Mouse (Mus musculus): ENCODE data around the gene Tubg1. TPM values are rescaled to one million over a fixed set of nuclear protein-coding genes. Genes with fewer than 3 reads are reported as not detected.

Gene Tubg1
- polyA plus RNA-seq, 1 experiment from 2014 or later, result 79.6 TPM

DNA sequence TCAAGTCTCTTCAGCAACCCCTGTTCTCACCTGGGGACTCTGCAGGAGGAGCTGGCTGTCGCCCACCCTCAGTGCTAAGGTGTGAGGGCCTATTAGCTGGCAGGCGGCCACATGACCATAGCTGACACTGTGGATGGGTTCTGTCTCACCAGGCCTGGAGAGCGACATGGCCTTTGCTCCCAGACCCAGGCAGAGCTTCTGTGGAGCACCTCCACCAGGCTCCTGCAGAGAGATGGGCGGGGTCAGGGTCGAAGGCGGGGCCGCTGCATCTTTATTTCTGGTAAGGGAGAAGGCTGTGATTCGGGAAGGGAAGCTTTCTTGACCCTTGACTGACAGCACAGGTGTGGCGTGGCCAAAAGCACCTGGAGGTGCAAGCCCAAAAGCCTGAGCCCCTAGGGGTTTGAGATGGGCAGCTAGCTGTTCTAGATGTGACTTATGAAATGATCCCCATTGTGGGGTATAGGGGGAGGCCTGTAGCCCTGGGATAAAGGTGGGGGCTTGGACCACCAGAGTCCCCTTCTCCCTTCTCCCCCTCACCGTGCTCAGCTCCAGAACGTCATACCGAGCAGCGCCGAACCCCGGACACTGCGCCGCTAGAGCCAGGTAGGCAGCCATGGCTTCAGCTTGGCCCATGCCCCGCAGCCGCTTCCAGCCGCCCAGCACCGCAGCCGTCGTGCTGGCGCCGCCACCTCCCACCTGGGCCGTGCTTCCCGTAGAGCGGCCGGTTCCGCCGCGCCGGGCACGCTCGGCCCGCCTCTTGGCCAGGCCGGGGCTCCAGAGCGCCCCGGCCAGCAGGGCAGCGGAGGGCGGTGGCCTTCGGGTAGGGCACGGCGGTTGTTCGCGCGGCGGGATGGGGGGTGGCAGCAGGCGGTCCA lies 44.0 kb downstream of the Tubg1 start:
- no peak for ATAC-seq (ENCODE audit: low FRiP score)
- no peak overlapping the region for H3K27ac ChIP-seq
- H3K4me3 ChIP-seq, result peak overlapping the region; percentile 21
- H3K9me3 ChIP-seq, result no peaks in the 10 kb centered on the region
- peak overlapping the region; percentile 45 for H3K4me2 ChIP-seq
- peaks cover 18% of the 10 kb centered on the region for H3K4me1 ChIP-seq (replicated peaks)
- H3K9ac ChIP-seq, result peak overlapping the region; percentile 46
- peaks cover 69% of the 10 kb centered on the region for H3K36me3 ChIP-seq
- 14% methylated on average over 43 of the region's 49 CpGs for whole genome bisulfite sequencing
- H3K27me3 ChIP-seq, result peaks cover 91% of the 10 kb centered on the region

DNA sequence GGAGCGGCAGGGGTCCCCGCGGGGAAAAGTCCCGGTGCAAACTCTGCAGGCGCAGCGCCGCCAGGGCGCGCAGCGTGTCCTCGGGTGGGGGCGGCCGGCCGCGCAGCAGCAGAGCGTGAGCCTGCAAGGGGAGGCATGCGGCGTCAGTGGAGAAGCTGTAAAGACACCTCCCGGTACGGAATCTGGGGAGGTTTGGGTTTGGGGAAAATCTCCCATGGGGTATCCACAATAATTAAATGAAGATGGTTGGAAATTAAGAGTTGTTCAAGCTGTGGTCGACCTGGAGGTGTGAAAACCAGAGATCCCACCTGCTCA lies 44.6 kb downstream of the Tubg1 start:
- Histone ChIP-seq H3K9me3 (no peaks in the 10 kb centered on the region), H3K4me3 (peak overlapping the region; percentile 21), H3K36me3 (peaks cover 66% of the 10 kb centered on the region), H3K27ac (no peak overlapping the region), H3K4me2 (peak overlapping the region; percentile 45), H3K4me1 (replicated peaks) (peaks cover 24% of the 10 kb centered on the region), H3K27me3 (peaks cover 91% of the 10 kb centered on the region), H3K9ac (peak overlapping the region; percentile 46)
- no peak for ATAC-seq (ENCODE audit: low FRiP score)
- 7% methylated on average over 21 of the region's 21 CpGs for WGBS

DNA sequence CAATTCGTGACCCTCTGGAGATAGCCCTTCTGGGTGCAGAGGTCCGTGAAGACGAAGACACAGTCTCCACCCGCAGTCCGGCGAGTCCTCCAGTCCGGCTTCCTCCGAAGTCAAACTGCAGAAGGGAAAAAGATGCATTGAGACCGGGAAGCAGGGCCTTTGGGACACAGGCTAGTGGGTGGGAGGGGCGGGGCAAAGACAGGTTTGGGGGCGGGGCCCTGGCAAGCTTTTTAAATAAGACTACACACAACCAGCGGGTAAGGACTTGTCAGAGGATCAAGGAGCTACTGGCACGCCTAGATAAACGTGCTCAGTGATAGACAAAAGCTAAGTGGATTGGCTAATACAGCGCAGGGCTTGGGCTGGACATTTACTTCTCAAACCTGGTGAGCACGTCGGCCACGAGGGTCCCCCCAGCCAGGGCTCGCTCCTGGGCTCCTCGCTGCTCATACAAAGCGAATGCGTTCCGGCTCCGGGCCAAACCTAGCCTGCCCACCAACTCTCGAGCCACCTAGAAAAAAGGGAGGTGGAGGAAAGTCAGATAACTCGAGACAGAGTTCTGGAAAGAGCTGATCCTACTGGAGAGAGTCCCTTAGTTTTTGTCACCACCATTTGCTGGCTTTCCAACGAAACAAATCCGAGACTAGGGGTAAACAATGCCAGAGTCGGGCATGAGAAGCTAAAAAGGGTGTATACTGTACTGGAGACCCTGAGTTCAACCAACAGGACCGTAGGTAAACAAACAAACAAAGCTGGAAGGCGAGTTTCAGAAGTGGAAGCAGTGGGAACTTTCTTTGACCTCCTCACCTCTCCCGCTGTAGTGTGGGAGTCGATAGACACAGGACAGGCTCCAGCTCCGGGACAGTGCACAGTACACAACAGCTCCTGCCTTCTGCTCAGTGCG lies 45.2 kb downstream of the Tubg1 start:
- no peak for ATAC-seq (ENCODE audit: low FRiP score)
- Histone ChIP-seq H3K9me3 (no peaks in the 10 kb centered on the region), H3K4me2 (no peak overlapping the region; the same call in 1 of the 2 replicates), H3K9ac (no peak overlapping the region), H3K27ac (no peak overlapping the region), H3K36me3 (peaks cover 66% of the 10 kb centered on the region), H3K27me3 (peaks cover 91% of the 10 kb centered on the region), H3K4me3 (peak overlapping the region; percentile 21; the same call in 1 of the 2 replicates), H3K4me1 (replicated peaks) (peaks cover 30% of the 10 kb centered on the region)
- WGBS, result 18% methylated on average over 35 of the region's 35 CpGs

DNA sequence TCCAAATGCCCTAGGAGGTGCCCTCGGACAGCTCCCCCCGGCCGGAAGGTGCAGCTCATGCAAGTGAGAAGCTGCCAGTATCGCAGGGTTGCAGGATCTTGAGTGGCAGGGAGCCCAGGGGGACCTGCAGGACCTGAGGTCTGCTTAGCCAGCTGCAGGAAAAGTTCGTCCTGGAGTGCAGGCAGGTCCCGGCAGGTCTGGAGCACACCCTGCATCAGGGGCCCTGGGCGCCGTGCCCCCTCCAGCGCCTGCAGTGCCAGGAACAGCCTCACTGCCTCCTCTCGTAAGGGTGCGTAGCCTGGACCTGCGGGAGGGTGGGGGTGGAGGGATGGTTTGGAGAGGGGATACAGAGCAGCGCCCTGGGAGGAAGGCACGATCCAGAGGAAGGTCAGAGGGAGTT lies 46.6 kb downstream of the Tubg1 start:
- Histone ChIP-seq H3K4me2 (no peak overlapping the region), H3K4me1 (replicated peaks) (peaks cover 40% of the 10 kb centered on the region), H3K27ac (no peak overlapping the region), H3K9ac (no peak overlapping the region), H3K36me3 (peaks cover 60% of the 10 kb centered on the region), H3K4me3 (no peak overlapping the region), H3K27me3 (peaks cover 91% of the 10 kb centered on the region), H3K9me3 (no peaks in the 10 kb centered on the region)
- no peak for ATAC-seq (ENCODE audit: low FRiP score)
- 40% methylated on average over 14 of the region's 14 CpGs for WGBS

DNA sequence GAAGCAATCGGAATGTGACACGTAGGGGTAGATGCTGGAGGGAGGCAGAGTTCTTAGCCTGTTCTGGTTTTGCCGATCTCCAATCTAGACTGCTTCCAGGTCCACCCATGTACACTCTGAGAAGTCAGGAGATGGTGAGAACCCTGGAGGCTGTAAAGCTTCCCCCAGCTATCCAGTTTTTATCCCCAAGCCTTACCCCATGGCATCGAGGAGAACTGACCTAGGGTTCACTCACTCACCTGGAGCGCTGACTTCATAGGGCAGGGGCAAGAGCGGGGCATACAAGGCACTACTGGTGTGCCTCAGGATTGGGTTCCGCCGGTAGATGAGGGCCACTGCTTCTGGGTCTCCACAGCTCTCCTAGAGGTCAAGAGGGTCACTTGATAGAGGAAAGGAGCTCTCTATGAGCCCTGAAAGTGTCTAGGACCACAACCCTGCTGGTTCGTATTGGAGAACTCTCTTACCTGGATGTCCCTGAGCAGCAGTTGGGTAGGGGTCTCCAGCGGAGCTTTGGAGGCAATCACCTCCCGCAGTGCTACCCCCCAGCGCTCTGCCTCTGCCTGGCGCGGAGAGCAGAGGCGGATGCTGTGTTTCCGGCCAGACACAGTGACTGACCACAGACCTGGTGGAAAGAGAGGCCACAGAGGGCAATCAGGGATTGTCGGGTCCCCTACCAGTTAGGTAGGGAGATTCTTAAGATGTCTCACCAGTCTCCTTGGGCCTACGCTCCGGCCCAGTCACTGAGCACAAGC lies 47.6 kb downstream of the Tubg1 start:
- ATAC-seq (ENCODE audit: low FRiP score), result no peak
- WGBS, result 44% methylated on average over 19 of the region's 19 CpGs

DNA sequence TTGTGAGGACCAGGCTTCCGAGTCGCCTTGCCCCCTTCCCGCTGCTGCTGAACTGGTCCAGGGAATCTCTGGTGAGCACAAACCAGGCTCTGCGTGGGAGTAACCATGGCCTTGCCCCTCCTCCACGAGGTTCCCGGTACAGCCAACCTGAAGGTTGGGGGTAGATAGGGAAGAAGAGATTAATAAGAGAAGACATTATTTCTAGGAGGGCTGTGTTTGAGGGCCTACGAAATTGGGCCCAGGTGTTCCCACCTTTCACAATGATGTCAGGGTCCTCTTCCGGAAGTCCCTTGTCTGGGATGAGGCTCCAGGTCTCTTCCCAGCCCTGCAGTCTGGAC lies 48.2 kb downstream of the Tubg1 start:
- Histone ChIP-seq H3K27ac (no peak overlapping the region), H3K4me1 (replicated peaks) (peaks cover 54% of the 10 kb centered on the region), H3K27me3 (peaks cover 77% of the 10 kb centered on the region), H3K4me2 (no peak overlapping the region), H3K9ac (no peak overlapping the region), H3K36me3 (peaks cover 45% of the 10 kb centered on the region), H3K4me3 (no peak overlapping the region), H3K9me3 (no peaks in the 10 kb centered on the region)
- ATAC-seq (ENCODE audit: low FRiP score), result no peak
- WGBS, result 46% methylated on average over 8 of the region's 8 CpGs

More for the DNA sequence above, 47.6 kb downstream of the Tubg1 start:
- Histone ChIP-seq H3K9ac (no peak overlapping the region), H3K36me3 (peaks cover 49% of the 10 kb centered on the region), H3K9me3 (no peaks in the 10 kb centered on the region), H3K4me2 (no peak overlapping the region), H3K4me1 (replicated peaks) (peaks cover 49% of the 10 kb centered on the region), H3K27me3 (peaks cover 81% of the 10 kb centered on the region), H3K27ac (no peak overlapping the region), H3K4me3 (no peak overlapping the region)

DNA sequence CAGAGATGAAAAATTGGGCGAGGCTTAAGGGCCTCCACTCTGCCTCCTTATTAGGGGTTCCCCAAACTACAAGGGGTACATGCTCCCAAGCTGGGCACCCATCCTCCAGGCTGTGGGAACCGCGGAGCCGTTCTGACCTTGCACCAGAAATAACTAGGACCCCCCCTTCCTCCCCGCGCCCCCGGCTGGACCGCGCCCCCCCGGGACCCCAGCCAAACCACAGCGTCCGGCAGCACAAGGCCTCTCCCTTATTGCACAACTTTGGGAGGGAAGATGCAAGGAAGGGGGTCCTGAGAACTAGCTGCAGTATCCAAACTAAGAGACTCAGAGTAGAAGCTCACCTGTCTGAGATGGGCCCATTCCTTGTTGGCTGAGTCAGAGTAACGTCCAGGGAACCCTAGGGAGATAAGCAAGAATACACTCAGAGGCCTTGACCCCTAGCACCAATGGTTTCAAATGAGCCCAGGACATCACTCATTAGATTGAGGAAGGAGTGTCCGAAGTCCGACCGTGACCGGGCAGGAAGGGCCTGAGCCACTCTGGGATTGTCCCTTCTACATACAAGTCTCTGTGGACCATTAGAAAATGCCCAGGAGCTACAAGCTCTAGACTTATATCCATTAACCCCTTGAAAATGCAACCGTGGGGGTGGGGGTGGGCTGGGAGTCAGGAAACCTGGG lies 48.7 kb downstream of the Tubg1 start:
- peaks cover 77% of the 10 kb centered on the region for H3K27me3 ChIP-seq
- H3K27ac ChIP-seq, result no peak overlapping the region
- ATAC-seq (ENCODE audit: low FRiP score), result no peak
- H3K4me2 ChIP-seq, result peak overlapping the region; percentile 91
- no peak overlapping the region for H3K9ac ChIP-seq
- WGBS, result 58% methylated on average over 18 of the region's 18 CpGs
- H3K4me1 ChIP-seq (replicated peaks), result peaks cover 59% of the 10 kb centered on the region
- H3K9me3 ChIP-seq, result no peaks in the 10 kb centered on the region
- peaks cover 40% of the 10 kb centered on the region for H3K36me3 ChIP-seq
- H3K4me3 ChIP-seq, result peak overlapping the region; percentile 76

DNA sequence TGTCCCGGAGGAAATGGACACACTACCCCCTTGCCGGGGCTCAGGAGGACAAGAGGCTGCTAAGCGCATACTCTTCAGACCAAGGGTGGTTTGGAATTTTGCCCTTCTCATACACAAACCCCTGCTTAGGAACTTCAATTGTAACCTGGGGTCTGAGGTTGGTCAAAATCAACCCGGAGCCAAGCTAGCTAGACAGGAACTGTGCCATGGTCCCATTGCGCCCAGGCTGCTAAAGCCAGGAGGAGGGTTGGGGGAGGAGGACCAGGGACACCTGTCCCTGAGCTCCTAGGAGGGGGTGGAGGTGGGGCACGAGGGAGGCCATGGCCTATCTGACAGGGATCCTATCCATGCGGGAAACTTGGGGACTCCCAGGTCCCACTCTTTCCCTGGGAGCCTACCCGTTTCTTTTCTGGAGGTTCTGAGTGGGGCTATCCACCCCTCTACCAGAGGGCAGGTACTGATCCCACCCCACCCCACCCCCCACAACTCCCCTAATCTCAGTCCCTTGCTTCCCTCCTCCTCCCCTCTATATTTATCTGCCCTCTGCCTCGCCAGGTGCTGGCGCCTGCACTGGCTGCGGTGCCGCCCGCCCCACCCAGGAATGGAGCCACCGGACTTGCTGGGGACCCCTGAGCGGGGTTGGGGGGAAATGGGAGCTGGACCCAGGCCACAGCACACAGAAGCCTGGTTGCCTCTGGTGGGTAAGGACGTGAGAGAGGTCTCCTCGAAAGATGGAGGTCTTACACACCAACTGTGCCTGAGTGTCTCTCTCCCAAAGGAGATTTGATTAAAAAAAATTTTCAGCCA lies 49.8 kb downstream of the Tubg1 start:
- H3K27ac ChIP-seq, result no peak overlapping the region
- WGBS, result 14% methylated on average over 17 of the region's 17 CpGs
- ATAC-seq (ENCODE audit: low FRiP score), result no peak
- H3K27me3 ChIP-seq, result peaks cover 72% of the 10 kb centered on the region
- peaks cover 31% of the 10 kb centered on the region for H3K36me3 ChIP-seq
- peak overlapping the region; percentile 76 for H3K4me3 ChIP-seq
- peaks cover 63% of the 10 kb centered on the region for H3K4me1 ChIP-seq (replicated peaks)
- peak overlapping the region; percentile 83 for H3K9ac ChIP-seq
- H3K9me3 ChIP-seq, result no peaks in the 10 kb centered on the region
- H3K4me2 ChIP-seq, result peak overlapping the region; percentile 91

DNA sequence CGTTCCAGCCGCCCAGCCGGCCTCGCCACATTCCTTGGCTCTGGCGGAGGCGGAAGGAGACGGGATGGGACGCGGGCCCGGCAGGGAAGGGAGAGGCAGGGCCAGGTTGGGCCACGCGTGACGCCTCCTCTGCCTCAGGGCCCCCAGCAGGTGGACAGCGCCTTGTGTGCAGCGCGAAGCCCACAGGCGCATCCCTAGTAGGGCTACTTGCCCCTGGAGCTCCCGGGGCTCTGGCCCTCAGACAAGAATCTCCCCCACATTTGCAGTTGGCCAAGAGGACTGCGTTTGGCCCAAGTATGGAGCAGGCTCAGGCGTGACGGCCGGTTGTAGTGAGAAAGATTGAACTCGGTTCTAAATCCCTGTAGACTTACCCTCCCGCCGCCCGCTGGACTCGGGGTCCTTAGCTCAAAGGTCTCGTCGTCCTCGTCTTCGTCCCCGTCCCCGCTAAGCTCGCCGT lies 50.6 kb downstream of the Tubg1 start, which contains the start of gene Cntnap1:
TSS of gene Cntnap1 (plus strand) at position 170 of the 457 bp plus-strand sequence.
- peak within 1 kb of the TSS; percentile 87 for H3K27ac ChIP-seq
- H3K4me2 ChIP-seq, result peak within 1 kb of the TSS; percentile 91
- peaks cover 67% of the 10 kb centered on the region for H3K4me1 ChIP-seq (replicated peaks)
- peaks cover 72% of the 10 kb centered on the region for H3K27me3 ChIP-seq
- H3K9me3 ChIP-seq, result no peaks in the 10 kb centered on the region
- no peak for ATAC-seq (ENCODE audit: low FRiP score)
- peaks cover 24% of the 10 kb centered on the region for H3K36me3 ChIP-seq
- peak within 1 kb of the TSS; percentile 76 for H3K4me3 ChIP-seq
- under 1% methylated on average over 35 of the region's 35 CpGs for WGBS
- H3K9ac ChIP-seq, result peak within 1 kb of the TSS; percentile 83

DNA sequence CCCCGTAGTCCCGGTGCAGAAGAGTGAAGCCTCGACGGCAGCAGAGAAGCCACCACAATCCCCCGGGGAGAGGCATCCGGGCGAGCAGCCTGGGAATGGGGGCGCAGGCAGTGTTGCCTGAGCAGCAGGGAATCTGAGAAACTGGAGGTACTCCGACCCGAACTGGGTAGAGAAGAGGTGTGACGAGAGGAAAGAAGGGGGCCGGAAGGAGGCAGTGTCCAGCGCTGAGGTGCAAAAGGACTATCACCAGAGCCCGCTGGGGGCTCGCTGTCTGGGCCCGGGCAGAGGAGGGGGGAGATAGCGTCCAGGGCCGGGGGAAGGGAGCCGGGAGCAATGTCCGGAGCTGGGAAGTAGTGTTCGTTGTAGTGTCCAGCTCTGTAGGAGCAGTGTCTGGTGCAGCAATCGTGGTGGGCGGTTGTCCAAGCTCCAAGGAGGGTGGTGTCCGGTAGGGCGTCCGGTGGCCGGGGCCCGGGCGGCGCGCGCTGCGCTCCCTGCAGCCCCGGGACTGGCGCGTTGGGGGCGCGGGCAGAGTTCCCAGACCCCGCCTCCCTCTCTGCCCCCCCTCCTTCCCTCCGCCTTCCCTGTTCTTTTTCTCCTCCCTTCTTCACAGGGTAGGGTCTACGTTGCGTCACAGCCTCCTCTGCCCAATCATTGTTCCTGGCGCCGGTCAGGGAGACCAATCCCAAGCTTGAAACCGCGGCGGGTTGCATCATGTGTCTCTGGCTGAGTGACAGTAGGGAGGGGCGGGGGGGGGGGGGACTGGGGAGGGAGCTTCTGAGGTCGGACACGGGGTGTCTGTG lies 51.3 kb downstream of the Tubg1 start, which contains the start of gene Plekhh3:
TSS of gene Plekhh3 (minus strand) at position 541 of the 800 bp plus-strand sequence.
- H3K4me1 ChIP-seq (replicated peaks), result peaks cover 71% of the 10 kb centered on the region
- ATAC-seq (ENCODE audit: low FRiP score), result peak; percentile 96
- no peaks in the 10 kb centered on the region for H3K9me3 ChIP-seq
- peak within 1 kb of the TSS; percentile 91 for H3K4me2 ChIP-seq
- peak within 1 kb of the TSS; percentile 89 for H3K27ac ChIP-seq
- H3K27me3 ChIP-seq, result peaks cover 69% of the 10 kb centered on the region
- H3K36me3 ChIP-seq, result peaks cover 21% of the 10 kb centered on the region
- WGBS, result under 1% methylated on average over 40 of the region's 50 CpGs
- H3K4me3 ChIP-seq, result peak within 1 kb of the TSS; percentile 76
- peak within 1 kb of the TSS; percentile 83 for H3K9ac ChIP-seq
